Mouse (Mus musculus): ENCODE results near the gene Arhgap31.

The Arhgap31 gene

GRCm38 (mm10) chr16:38594435-38594834 is 118.6 kb downstream of the Arhgap31 start:
- no peak for DNase-seq

DNA sequence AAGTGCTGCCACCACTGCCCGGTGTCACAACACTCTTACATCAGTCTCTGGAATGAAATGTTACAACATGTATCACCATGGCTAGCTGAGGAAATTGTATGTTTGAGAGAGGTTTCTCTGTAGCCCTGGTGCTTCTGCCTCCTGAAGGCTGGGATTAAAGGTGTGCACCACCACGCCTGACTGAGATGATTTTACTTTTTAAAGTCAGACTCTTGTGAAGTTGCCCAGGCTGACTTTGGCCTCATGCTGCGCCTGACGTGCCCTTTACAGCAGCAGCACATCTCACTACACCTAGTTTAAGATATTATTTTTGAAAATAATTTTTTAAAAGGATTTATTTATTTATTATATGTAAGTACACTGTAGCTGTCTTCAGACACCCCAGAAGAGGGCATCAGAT is 120.1 kb downstream of the Arhgap31 start:
- DNase-seq = no peak

DNA sequence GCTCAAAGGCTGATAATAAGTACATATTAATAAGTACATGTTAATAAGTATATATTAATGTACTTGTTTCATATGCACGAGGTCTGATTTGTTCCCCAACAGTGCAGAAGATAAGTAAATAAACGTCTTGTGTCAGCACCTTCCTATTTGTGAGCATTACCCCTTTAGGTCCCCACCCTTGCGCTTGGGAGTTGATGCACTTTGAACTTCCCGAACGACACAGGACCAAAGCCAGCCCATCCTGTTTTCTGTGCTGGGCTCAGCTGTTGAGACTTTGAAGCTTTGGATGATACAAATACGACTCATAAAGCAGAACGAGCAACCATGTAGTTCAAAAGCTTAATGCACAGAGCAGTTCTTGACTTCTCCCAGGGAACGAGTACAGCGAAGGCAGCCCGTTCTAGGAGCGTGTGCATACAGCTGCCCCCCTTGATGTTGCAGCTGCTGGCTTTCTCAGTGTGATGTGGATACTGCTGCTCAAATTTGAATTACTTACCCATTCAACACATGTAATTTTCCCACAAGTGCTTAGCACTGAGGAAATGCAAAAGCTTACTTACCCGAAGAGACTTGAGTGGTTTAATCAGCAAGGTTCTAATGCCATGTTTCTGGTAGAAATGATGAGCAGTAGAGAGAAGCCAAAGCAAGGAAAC is 120.9 kb downstream of the Arhgap31 start:
- no peak for DNase-seq

DNA sequence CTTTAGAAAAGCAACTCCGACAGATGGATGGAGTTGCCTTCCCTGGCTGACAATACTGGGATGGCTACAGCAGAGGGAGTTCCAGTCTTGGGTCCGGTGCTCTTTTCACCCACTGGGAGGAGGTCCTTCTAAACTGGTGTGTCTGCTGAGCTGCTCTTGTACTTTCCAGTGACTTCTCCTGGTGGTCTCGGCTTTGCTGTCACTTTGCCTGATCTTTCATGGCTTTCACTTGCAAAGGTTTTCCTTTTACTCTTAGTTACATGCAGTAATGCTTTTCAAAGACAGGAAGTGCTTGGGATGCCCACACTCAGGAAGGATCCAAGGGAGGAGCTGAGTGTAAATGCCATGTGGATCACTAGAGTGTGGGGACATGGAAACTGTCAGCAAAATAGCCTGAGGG is 121.6 kb downstream of the Arhgap31 start:
- no peak for DNase-seq

GRCm38 (mm10) chr16:38587572-38587971 is 125.5 kb downstream of the Arhgap31 start:
- DNase-seq = no peak

GRCm38 (mm10) chr16:38587163-38587562 is 125.9 kb downstream of the Arhgap31 start:
- no peak for DNase-seq

DNA sequence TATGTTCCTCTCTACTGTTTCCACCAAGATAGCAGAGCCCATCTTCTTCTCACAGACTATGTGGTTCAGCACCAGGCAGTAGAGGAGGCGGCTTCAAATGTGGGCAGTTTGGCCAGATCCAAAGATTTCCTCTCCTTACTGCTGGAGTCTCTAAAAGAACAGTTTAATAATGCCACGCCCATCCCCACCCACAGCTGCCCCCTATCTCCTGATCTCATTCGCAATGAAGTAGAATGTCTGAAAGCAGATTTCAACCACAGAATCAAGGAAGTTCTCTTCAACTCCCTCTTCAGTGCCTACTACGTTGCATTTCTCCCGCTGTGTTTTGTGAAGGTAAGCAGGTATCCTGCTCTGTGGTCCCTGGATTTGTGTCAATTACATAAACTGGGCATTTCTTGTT is 127.9 kb downstream of the Arhgap31 start:
- no peak for DNase-seq

- peak; percentile 64 for DNase-seq
These were observed 128.3 kb downstream of the Arhgap31 start for GRCm38 (mm10) chr16:38584761-38585160.

GRCm38 (mm10) chr16:38571481-38571880 is 141.6 kb downstream of the Arhgap31 start:
- no peak for DNase-seq

GRCm38 (mm10) chr16:38568192-38568591 is 144.9 kb downstream of the Arhgap31 start:
- DNase-seq = no peak

DNA sequence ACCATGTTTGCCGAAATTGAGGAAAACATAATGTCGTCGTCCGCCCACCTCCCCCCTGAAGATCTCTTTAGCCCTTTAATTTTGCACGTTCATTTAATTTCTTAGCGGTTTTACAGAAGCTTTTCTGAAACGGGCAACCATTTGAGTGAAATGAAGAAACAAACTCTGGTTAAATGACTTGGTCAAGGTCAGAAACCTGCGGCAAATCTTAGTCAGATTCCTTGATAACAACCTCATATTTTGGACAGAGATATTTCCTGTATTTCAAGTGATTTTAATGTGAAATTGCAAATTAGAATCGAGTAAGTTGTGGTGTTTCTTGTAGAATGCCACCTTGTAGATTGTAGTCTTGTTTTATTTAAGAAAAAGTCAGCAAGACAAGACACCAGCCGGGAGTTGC is 149.6 kb downstream of the Arhgap31 start:
- no peak for DNase-seq

- no peak for DNase-seq
These were observed 150.1 kb downstream of the Arhgap31 start for GRCm38 (mm10) chr16:38562968-38563327.

GRCm38 (mm10) chr16:38562131-38562967 is 150.7 kb downstream of the Arhgap31 start:
- DNase-seq = peak; percentile 95

DNA sequence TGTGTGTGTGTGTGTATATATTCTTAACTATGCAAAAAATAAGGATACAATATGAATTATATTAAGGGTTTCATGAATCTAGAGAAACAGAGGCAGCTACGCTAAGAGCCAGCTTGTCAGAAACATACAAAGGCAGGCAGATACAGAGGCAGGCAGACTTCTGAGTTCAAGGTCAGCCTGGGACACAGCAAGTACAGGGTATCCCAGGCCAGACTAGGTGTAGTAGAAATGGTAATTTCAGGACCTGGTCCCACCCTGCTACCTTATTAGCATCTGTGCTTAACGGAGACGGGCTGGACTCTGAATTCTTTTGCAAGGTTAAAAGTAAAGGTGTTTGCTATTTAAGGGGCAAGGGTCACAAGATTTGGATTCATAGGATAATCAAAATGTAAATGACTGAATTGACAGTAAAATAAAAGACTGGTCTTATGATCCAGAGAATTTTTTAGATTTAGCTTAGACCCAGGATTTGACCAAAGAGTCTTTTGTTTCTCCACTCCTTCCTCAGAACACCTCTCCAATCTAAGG is 154.8 kb downstream of the Arhgap31 start, which contains the start of gene Tmem39a:
TSS of gene Tmem39a (plus strand) at position 478 of the 528 bp plus-strand sequence.
- no peak for DNase-seq

DNA sequence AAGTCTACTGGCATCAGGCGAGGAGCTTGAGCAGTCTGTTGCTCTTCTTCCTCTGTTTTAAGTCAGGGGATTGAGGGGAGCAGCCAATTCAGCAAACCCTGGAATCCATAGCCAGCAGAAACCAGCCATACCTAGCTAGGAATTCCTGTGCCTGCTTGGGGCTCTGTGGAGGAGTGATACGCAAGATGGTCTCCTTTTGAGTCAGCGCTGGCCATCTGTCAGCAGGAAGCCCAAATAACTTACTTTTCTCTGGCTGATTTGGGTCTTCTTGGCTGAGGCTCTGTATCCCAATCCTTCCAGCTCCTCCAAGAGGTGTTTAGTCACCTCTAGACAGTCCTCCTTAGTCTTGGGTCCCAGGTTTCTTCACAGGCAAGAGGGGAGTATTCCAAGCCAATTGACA is 157.1 kb downstream of the Arhgap31 start:
- no peak for DNase-seq

DNA sequence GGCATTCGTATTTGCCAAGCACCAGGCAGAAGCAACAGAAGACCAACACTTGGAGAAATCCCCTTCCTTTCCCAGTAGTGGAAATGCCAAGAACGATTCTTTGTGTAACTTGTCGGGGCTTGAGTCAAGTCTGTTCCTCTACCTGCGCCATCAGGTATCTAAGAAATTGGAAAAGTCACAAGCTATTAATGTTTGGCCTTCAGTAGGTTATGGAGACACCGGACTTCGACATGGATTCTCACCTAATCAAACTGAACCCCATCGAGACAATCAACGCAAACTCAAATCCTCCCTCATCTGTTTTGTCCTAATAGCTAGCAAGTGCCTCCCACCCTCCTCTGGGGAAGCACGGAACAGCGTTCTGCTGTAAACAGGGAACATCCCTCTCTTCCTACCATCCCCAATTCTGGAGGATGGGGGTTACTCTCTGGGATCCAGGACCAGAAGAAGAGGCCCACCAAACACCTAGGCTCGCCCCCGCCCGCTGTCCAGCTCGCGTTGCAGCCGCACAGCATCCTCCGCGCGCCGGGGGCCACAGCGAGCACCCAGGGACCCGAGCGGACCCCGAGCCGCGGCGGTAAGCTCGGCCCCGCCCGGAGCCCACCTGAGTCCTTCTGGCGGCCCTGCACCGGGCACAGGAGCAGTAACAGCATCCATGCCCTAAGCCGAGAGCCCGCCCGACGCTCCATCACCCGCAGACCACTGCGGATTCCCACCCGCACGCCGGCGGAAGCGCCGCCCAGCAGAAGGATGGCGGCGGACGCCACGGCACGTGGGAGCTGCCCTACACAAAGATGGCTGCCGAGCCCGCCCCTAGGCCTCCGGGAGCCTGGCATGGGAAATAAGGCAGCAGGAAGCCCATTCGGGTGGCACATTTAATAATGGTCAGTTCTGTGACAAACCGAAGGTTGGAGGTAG is 163.3 kb downstream of the Arhgap31 start, which contains the start of gene Poglut1:
TSS of gene Poglut1 (minus strand) at position 780 of the 918 bp plus-strand sequence.
- peak; percentile 76 for DNase-seq
